Mouse (Mus musculus) embryonic fibroblast, embryonic 13.5 days (primary cell): Measurements from ENCODE around the gene Unc13c.

ENCODE experiments used
- CTCF ChIP-seq: IDR thresholded peaks from 2 replicates; pipeline ENCODE4 v1.5.1; 2011; ENCODE audit warnings: mild to moderate bottlenecking, control low read depth, low read length, moderate library complexity, borderline replicate concordance; ENCODE audit not compliant: insufficient read depth
- POLR2A ChIP-seq: IDR thresholded peaks from 2 replicates; pipeline ENCODE4 v1.6.1; 2011; ENCODE audit warnings: low read depth, mild to moderate bottlenecking, control low read depth, low read length, moderate library complexity

- TF ChIP-seq CTCF, result no peak
- TF ChIP-seq POLR2A, result no peak
Observed at GRCm38 (mm10) chr9:73866666-73867065, 102.1 kb downstream of the Unc13c start.
